Mouse (Mus musculus) embryonic facial prominence, embryonic 11.5 days (tissue): ENCODE data around the gene Foxa3. TPM values are rescaled to one million over a fixed set of nuclear protein-coding genes. Genes with fewer than 3 reads are reported as not detected.

Experiments used
- ATAC-seq: fragments of 200-750 bp; cut with Nextera tagmentation; replicated peaks from 2 replicates; pipeline ENCODE4 v1.8.0; 2017; ENCODE audit warnings: low read depth; ENCODE audit not compliant: insufficient number of reproducible peaks, low FRiP score, low TSS enrichment
- DNase-seq: peaks from one replicate; pipeline ENCODE4 v3.0.0-alpha.2; 2015; ENCODE audit warnings: low spot score
- H3K27ac ChIP-seq: fragments of 300-500 bp; sonication (generic); replicated peaks from 2 replicates; pipeline ENCODE4 v1.5.1; 2014; ENCODE audit warnings: mild to moderate bottlenecking, low read depth, low read length, control low read depth
- H3K27me3 ChIP-seq: fragments of 300-500 bp; sonication (generic); 2 replicates; pipeline ENCODE4 v1.6.1; 2014; ENCODE audit warnings: mild to moderate bottlenecking, low read length, moderate library complexity, mixed read lengths; ENCODE audit not compliant: control insufficient read depth, insufficient read depth
- H3K36me3 ChIP-seq: fragments of 300-500 bp; sonication (generic); replicated peaks from 2 replicates; pipeline ENCODE4 v1.6.1; 2014; ENCODE audit warnings: low read depth, mild to moderate bottlenecking, low read length, moderate library complexity, mixed read lengths; ENCODE audit not compliant: control insufficient read depth, insufficient read depth
- H3K4me1 ChIP-seq: fragments of 300-500 bp; sonication (generic); 2 replicates; pipeline ENCODE4 v1.6.1; 2014; ENCODE audit warnings: low read length, mixed read lengths; ENCODE audit not compliant: control insufficient read depth, insufficient read depth
- H3K4me2 ChIP-seq: fragments of 300-500 bp; sonication (generic); 2 replicates; pipeline ENCODE4 v1.6.1; 2014; ENCODE audit warnings: low read depth, mild to moderate bottlenecking, control low read depth, low read length, moderate library complexity
- H3K4me3 ChIP-seq: fragments of 300-500 bp; sonication (generic); 2 replicates; pipeline ENCODE4 v1.5.1; 2014; ENCODE audit warnings: low read depth, low read length, control low read depth
- H3K9ac ChIP-seq: fragments of 300-500 bp; sonication (generic); replicated peaks from 2 replicates; pipeline ENCODE4 v1.6.1; 2014; ENCODE audit warnings: mild to moderate bottlenecking, control low read depth, low read length
- H3K9me3 ChIP-seq: fragments of 300-500 bp; sonication (generic); replicated peaks from 2 replicates; pipeline ENCODE4 v1.6.1; 2016; ENCODE audit warnings: mild to moderate bottlenecking, low read length, inconsistent platforms, mixed read lengths; ENCODE audit not compliant: control insufficient read depth
- WGBS: fragments of 180-500 bp; shearing (Covaris S2); extraction: QIAGEN DNeasy Blood & Tissue Kit; methylation state at CpG from one replicate; pipeline ENCODE4 v1.1.7; 2014; 5-methylcytosine and 5-hydroxymethylcytosine counted together
- polyA plus RNA-seq: library from polyadenylated mRNA; unstranded; fragments of >200 nt; fragmentation: Nextera tagmentation; extraction: Ambion mirVana; gene quantifications from 2 replicates; pipeline ENCODE4 v1.2.1, GENCODE M21; 2014

Foxa3 gene
- polyA plus RNA-seq, 1 experiment from 2014 or later: not detected

DNA sequence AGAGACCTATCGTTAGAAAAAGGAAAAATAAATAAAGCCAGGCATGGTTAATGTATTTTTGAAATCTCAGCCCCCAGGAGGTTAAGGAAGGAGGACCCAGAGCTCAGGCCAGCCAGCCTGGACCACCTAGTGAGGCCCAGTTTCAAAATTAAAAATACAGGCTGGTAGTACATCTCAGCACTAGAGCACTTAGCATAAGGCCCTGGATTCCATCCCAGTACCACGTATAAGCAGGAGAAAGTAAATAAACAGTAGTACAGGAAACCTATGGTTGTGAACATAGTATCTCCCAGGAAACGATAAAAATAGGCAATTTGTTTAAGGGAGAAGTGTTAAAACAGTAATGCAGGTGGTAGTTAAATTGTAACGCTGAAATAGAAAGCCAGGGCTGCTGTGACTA, 21.2 kb downstream of the Foxa3 start:
- Histone ChIP-seq H3K4me2 (peak overlapping the region; percentile 46), H3K27ac (peak overlapping the region; percentile 49; the same call in 1 of the 2 replicates), H3K27me3 (no peaks in the 10 kb centered on the region), H3K36me3 (peaks cover 7% of the 10 kb centered on the region), H3K9ac (peak overlapping the region; percentile 37), H3K4me3 (peak overlapping the region; percentile 23), H3K4me1 (peaks cover 14% of the 10 kb centered on the region), H3K9me3 (no peaks in the 10 kb centered on the region)
- WGBS: 40% methylated on average over 4 of the region's 4 CpGs
- DNase-seq: no peak
- ATAC-seq: no peak

DNA sequence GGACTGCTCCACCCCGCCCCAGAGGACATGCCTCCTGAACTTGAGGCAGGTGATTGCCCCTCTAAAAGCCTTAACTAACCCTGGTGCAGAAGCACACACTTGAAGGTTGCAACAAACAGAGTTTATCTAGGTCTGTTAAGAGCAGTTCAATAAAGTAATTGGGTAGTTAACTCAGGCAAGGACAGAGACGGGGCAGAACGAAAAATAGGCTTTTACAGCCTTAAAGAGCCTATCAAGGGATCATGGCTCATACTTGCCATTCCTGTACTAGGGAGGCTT, 21.6 kb downstream of the Foxa3 start:
- Histone ChIP-seq H3K4me3 (no peak overlapping the region), H3K36me3 (peaks cover 7% of the 10 kb centered on the region), H3K9ac (no peak overlapping the region), H3K4me1 (peaks cover 14% of the 10 kb centered on the region), H3K4me2 (no peak overlapping the region), H3K27ac (no peak overlapping the region), H3K27me3 (no peaks in the 10 kb centered on the region), H3K9me3 (no peaks in the 10 kb centered on the region)
- no peak for ATAC-seq
- DNase-seq: no peak
- 76% methylated on average over 3 of the region's 3 CpGs for WGBS

DNA sequence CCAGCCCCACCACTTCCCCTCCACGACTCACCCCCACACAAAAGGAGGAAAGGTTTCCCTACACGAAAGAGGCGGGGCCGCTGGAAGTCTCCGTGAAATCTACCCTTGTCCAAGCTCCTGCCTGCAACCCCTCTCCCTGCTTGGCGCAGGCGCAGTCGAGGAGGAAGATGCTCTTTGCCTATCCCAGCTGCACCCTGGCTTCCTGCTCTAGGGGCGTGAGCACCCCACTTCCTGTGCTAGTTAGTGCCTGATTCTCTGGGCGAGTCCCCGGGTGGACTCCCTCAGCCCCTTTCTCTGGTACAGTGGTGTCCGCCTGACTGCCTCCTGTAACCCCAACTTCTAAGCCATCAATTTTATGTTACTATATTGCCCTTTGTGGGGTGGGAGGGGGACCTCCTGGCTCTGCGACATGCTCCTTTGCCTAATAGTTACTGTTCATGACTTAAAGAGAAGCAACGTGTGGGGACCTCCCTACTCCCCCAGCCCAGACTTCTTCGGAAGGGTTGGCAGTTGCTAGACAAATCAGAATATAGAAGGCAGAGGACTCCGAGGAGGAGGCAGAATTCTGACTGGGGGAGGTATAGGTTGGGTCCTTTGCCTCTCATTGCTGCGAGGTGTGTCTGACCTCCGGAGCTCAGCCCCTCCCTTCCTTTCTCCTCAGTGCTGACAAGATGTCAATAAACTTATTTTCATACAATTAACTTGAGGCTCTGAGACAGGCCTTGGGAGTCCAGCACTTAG, 22.1 kb downstream of the Foxa3 start:
- DNase-seq (peak; percentile 60), ATAC-seq (no peak; the same call in 1 of the 2 replicates)
- H3K27me3 ChIP-seq: no peaks in the 10 kb centered on the region
- H3K4me3 ChIP-seq: peak overlapping the region; percentile 36
- 31% methylated on average over 18 of the region's 18 CpGs for WGBS
- H3K9me3 ChIP-seq: no peaks in the 10 kb centered on the region
- peak overlapping the region; percentile 55 for H3K9ac ChIP-seq
- peaks cover 14% of the 10 kb centered on the region for H3K4me1 ChIP-seq
- peak overlapping the region; percentile 58 for H3K4me2 ChIP-seq
- peaks cover 7% of the 10 kb centered on the region for H3K36me3 ChIP-seq
- no peak overlapping the region for H3K27ac ChIP-seq

DNA sequence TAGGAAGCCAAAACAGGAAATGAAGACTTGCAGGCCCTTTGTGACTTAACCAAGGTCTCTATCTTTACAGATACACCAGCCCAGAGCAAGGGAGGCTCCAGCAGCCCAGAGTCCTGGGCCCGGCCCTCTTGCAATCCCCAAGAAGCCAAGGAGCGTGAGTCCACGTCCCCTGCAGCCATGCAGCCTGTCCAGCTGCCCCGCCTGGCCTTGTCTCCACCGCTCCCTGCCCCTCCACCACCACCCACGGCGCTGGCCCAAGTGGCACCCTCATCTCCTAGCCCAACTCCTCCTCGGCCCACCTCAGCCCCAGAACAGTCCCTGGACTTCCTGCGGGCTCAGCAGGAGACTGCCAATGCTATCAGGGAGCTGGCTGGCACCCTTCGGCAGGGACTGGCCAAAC, 22.9 kb downstream of the Foxa3 start:
- Histone ChIP-seq H3K36me3 (peaks cover under 1% of the 10 kb centered on the region; the same call in 1 of the 2 replicates), H3K9ac (peak overlapping the region; percentile 55), H3K4me2 (peak overlapping the region; percentile 58), H3K27me3 (no peaks in the 10 kb centered on the region), H3K27ac (0 out of 2 replicates have a peak overlapping the region, but pooled peaks have one; percentile 35), H3K4me3 (peak overlapping the region; percentile 36), H3K4me1 (peaks cover 6% of the 10 kb centered on the region), H3K9me3 (no peaks in the 10 kb centered on the region)
- ATAC-seq: no peak
- DNase-seq: no peak
- WGBS: 51% methylated on average over 10 of the region's 10 CpGs

DNA sequence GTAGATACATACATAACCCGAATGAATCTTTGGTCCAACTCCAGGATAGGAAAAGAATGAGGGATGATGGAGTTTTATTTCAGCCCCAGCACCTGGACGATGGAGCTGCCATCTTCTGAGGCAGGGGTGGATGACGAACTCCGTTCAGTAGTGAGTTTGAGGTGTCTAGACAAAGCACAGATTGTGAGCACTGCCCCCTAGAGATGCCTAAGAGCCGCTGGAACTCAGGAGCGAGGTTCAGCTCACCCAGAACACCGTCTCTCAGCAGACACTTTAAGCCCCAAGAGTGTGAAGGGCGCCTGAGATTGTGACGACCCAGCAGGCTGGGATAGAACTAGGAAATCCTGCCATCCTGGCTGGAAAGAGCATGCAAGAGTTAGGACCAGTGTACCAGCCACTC, 24.5 kb downstream of the Foxa3 start:
- H3K9ac ChIP-seq: no peak overlapping the region
- H3K4me1 ChIP-seq: no peaks in the 10 kb centered on the region; the same call in 1 of the 2 replicates
- peak; percentile 40 for DNase-seq
- no peak overlapping the region for H3K4me2 ChIP-seq
- no peak overlapping the region for H3K4me3 ChIP-seq
- no peaks in the 10 kb centered on the region for H3K9me3 ChIP-seq
- no peaks in the 10 kb centered on the region; the same call in 1 of the 2 replicates for H3K36me3 ChIP-seq
- WGBS: 42% methylated on average over 9 of the region's 9 CpGs
- H3K27ac ChIP-seq: no peak overlapping the region
- no peaks in the 10 kb centered on the region for H3K27me3 ChIP-seq
- ATAC-seq: no peak

DNA sequence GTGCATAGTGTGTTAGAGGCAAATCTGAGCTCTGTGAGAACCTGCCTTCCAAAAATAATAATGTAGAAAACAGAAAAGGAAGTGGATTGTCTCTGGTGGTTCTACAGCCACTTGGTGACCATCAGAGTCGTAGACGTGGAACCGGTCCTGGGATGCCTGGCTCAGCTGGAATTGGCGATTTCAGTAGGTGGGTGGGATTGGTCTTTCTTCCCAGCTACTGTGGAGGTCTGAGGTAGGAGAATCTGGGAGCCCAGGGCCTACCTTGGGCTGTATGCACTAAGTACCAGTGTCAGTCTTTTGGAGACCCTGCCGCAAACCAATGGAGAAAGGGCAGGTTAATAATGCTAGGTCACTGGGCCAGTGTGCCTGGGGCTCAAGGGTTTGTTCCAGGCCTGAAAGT, 30.3 kb downstream of the Foxa3 start:
- Histone ChIP-seq H3K36me3 (no peaks in the 10 kb centered on the region; the same call in 1 of the 2 replicates), H3K9ac (no peak overlapping the region), H3K4me2 (no peak overlapping the region; the same call in 1 of the 2 replicates), H3K4me1 (peaks cover 6% of the 10 kb centered on the region; the same call in 1 of the 2 replicates), H3K4me3 (no peak overlapping the region), H3K27me3 (peaks cover 11% of the 10 kb centered on the region), H3K9me3 (no peaks in the 10 kb centered on the region), H3K27ac (no peak overlapping the region)
- 84% methylated on average over 5 of the region's 5 CpGs for WGBS
- no peak for DNase-seq
- ATAC-seq: no peak

DNA sequence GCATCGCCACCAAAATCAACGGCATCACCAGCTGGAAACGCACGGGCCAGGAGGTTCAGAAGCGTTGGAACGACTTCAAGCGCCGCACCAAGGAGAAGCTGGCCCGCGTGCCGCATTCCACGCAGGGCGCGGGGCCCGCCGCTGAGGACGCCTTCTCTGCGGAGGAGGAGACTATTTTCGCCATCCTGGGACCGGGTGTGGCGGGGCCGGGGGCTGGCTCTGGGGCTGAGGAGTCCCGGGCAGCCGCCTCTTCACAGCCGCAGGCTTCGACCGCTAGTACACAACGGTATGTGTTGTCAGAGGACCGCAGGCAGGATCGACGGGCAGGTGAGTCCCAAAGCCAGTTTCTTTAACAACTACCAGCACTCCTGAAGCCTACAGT, 31.1 kb downstream of the Foxa3 start:
- Histone ChIP-seq H3K4me3 (peak overlapping the region; percentile 48), H3K9ac (peak overlapping the region; percentile 65), H3K27me3 (peaks cover 11% of the 10 kb centered on the region), H3K27ac (no peak overlapping the region), H3K36me3 (no peaks in the 10 kb centered on the region; the same call in 1 of the 2 replicates), H3K9me3 (no peaks in the 10 kb centered on the region), H3K4me2 (peak overlapping the region; percentile 87), H3K4me1 (peaks cover 6% of the 10 kb centered on the region; the same call in 1 of the 2 replicates)
- 2% methylated on average over 31 of the region's 31 CpGs for WGBS
- DNase-seq (no peak), ATAC-seq (no peak)

DNA sequence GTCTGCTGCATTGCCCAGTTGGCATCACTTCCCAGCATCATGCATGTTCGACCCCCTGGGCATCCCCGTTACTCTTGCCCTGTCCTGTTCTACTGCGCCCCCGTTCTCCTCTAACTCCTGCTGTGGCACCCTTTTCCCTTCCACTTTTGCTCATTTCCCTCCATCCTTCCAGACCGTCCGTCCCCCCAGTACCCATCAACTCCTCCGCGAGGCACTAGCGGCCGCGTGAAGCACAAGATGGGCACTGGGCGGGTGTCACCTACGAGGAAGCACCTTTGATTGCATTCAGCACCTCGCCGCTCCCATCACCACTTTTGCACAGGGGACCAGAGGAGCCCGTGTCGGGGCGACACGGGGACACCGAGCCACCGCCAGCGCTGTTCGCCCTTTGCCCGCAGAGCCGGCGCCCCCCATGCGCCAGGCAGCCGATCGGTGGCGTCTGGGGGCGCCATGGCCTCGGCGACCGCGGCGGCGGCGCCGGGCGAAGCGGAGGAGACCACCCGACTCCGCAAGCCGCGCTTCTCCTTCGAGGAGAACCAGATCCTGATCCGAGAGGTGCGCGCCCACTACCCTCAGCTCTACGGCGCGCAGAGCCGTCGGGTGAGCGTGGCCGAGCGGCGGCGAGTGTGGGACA, 31.6 kb downstream of the Foxa3 start:
- DNase-seq (peak; percentile 24), ATAC-seq (no peak; the same call in 1 of the 2 replicates)
- H3K27me3 ChIP-seq: peaks cover 11% of the 10 kb centered on the region
- H3K36me3 ChIP-seq: no peaks in the 10 kb centered on the region; the same call in 1 of the 2 replicates
- peaks cover 6% of the 10 kb centered on the region; the same call in 1 of the 2 replicates for H3K4me1 ChIP-seq
- 1% methylated on average over 59 of the region's 59 CpGs for WGBS
- peak overlapping the region; percentile 87 for H3K4me2 ChIP-seq
- no peak overlapping the region for H3K27ac ChIP-seq
- H3K9me3 ChIP-seq: no peaks in the 10 kb centered on the region
- peak overlapping the region; percentile 48 for H3K4me3 ChIP-seq
- H3K9ac ChIP-seq: peak overlapping the region; percentile 65
